Mouse (Mus musculus) CH12F3 (cell line): ENCODE data around the gene Anxa8.

Source experiments
- in situ Hi-C: fragments of 300-500 bp; cut with MboI; formaldehyde crosslinking; loops from 2 replicates; pipeline ENCODE4 v1.14.3; 2020; ENCODE audit warnings: low sequenced_read_pairs

Anxa8 gene

DNA sequence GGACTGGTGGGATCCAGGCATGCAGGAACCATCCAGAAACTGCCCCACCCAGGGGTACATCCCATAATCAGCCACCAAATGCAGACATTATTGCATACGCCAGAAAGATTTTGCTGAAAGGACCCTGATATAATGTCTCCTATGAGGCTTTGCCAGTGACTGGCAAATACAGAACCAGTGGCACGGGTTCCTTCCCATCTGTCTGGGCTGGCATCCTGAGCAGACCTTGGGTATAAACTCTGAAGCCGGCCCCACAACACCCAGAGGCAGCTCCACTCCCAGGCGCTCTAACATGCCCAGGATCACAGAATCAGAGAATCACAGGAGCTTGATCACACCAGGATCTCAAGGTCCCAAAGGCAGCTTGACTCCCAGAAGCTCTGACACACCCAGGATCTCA is 28.5 kb downstream of the Anxa8 start:
- in situ Hi-C loops, result no loop called here

DNA sequence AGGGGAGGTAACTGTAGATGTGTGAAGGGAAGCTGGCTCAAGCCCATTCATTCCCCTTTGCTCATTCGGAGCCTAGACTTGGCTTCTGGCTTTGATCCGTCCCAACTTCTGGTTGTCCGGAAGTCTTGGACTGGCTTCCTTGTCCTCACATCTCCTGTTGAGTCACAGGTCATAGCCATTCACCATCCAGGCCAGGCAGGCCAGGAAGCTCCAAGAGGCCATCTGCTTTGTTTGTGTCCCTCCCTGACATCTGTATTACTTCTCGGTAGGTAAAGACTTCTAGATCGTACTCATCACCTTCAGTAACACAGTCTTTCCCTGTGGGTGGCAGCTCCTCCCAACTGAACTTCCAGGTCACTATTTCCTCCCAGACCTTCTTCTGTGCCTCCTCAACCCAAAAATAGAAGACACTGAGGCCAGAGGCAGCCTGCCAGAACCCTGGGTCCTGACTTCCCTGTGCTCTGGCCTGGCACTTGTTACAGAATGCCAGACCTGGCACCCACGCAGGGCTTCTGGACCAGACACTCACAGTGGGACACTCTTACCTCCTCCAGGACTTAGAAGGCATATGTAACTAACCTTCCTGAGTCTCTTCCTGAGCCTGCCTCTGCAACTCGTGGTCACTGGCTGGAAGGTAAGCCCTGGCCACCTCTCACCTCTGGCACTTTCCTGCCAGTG is 33.4 kb downstream of the Anxa8 start:
- in situ Hi-C loops, result no loop called here

DNA sequence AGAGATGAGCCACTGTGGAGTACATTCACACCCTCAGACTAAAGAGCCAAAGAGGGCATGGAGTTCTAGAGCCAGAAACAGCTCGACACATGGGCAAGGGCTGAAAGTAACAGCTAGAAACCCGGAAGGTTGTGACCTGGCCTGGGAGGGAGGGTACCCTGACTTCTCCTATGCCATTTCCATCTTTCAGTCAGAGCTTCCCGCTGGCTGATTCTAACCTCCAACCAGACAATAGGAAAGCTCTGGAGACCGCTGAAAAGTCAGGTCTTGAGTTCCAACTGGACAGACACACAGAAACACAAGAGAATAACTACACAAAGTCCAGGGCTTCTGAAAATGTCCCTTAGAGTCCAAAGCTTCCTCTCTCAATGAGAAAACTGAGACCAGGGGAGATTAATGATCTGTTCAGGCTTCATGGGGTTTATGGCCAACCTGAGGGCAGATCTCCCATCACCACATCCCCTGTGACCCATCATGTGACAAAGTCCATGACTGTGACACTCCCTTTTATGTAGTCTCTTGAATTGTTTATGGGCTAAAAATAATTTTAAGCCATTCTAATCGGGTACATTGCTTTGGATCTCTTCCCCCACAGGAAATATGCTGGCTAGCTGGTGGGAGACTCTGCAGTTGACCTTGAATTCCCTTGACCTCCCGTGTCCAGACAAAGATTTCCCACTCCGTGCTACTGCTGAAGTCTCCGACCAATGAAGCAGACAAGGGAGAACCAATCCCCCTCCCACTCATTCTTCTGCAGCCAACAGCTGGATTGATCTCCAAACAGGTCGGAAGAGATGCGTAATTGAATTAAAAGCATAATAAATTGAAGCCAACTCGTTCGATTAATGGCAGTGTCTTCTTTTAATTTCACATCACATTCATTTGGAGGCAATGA is 34.5 kb downstream of the Anxa8 start:
- in situ Hi-C loops, result no loop called here

DNA sequence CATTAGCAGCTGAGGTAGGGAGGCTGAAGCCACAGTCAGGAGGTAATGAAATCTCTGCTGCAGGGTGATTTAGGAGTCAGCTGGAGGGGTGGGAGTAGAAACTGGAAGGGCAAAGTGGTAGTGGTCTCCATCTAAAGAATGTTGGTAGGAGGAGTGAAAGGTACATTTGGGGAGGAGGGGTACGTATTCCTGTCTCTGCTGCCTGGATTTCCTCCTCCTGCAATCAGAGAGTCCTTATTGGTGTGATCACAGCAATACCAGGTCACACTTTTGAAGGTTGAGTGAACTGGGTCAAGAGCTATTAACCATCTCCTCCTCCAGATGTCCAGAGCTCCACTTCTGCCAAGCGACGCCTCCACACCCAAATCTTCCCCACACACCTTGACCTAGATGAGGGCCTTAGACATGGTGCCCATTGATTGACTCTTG is 35.2 kb downstream of the Anxa8 start:
- in situ Hi-C loops, result no loop called here

DNA sequence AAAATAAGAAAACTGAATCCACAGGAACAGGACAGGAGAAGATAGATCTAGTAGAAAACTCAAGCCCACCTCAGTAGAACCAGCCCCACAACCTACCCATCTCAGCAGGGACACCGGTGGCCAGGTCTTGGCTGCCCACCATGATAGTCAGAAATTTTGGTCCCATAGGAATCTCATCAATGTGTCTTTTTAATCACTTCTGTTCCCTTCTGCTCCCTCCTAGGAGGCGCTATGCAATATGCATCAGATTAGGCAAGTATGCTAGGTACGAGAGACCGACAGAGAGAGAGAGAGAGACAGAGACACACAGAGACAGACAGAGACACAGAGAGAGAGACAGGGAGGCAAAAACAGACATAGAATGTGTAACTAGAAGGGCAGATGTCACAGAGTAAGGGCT is 35.9 kb downstream of the Anxa8 start:
- in situ Hi-C loops, result no loop called here

DNA sequence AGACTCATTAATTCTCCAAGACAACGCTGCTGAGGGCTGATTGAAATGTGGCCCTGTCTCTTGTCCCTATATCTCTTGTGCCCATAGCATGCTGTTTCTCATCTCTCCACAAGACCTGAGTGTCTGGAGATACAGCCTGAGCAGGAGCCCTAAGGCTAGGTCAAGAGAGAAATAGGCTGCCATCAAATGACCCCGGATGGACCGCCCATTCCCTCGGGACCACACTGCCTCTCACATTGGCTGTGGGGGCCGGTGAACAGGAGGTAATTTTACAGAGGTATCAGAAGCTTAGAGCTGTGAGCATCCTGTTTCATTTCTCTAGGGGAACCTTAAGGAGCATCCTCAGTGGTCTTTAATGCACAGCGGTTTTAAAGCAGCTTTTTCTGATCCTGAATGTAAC is 45.4 kb downstream of the Anxa8 start:
- in situ Hi-C loops, result no loop called here

DNA sequence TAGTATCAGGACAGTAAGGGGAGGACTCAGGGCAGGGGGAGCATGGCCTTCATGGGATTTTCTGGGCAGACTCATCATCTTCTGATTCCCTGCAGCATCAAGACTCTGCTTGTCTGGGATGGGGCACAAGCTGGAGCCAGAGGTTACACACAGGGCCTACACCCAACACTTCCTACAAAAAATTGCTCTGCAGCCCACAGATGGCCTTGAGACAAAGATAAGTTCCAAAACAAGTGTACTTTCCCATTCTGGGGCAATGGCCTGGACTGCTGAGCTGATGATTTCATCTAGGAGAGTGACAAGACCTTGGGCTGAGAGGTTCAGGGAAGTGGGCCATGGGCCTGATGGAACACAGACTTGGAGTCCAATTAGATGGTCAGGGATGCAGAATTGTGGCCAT is 49.6 kb downstream of the Anxa8 start:
- in situ Hi-C loops, result no loop called here

DNA sequence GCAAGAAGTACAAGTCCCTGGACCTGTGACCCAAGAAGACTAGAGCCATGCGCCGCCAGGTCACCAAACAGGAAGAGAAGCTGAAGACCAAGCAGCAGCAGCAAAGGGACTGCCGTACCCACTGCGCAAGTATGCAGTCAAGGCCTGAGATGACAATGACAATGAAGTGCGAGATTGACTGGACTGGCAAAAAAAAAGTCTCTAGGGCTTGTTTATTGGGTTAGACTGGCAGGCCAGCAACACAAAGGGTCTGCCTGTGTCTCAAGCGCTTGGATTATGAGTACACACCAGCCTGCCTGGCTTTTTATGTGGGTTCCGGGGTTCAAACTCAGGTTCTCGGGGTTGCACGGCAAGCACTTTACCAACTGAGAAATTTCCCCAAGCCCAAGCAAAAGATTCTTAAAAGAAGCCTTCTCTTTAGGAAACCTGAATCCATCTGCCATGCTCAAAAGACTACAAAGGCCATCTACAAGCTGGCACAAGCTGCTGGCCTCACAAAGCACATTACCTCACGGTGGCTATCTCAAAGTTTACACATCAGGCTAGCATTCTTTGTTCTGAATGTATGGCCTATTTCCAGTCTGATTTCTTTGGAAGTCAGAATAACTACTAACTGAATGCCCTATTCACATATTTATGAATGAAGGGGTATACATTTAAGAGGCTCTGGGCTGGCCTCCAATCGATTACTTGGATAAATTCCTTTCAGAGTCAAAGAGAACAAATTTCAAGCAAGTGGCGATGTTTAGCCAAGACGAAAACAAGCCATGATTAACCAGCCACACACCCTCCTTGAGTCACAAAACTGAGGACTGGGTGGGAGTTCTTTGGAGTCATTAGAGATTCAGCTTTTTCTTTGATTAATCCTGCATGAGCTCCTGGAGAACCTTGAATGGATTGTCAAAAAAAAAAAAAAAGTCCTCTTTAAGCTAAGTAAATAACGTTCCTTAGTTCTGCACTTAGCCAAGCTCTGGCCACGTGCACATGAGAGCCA is 54.2 kb downstream of the Anxa8 start:
- in situ Hi-C loops, result no loop called here

DNA sequence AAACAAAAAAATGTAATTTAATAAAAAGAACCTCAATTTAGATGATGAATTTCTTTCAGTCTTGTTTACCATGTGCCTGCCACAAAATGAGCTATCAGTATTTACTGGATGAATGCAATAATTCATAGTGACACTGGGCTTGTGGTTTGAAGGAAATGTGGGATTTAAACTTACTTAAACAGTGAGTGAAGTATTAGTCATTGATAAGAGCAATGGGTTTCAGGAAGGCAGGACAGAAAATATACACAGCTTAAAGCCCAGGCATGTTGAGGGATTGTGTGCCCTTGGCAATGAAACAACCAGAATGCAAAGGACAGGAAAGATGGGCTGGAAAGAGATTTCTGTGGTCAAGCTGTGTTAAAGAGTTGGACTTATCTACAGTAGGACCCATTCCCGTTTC is 56.5 kb downstream of the Anxa8 start:
- in situ Hi-C loops, result no loop called here

DNA sequence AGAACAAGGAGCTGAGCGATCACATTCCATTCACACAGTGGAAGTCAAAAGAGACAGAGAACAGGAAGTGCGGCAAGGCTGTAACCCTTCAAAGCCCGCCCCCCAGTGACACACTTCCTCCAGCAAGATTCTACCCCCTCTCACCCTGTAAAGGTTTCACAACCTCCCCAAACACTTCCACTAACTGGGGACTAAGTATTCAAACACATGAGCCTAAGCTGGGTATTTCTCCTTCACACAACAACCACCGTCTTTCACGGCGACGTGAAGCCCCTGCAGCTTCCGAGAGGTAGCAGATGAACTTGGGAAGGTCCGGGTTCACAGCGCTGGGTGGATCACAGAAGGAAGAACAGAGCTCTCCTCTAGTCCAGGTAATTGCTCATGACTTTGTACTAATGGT is 57.1 kb downstream of the Anxa8 start:
- in situ Hi-C loops, result no loop called here
